Mouse (Mus musculus) splenic B cell, adult 2 months (primary cell): ENCODE results near the gene Npnt.

Experiments
- DNase-seq: peaks from one replicate; pipeline ENCODE4 v3.0.0-alpha.2; 2011; ENCODE audit warnings: low read depth, low spot score
- H3K27me3 ChIP-seq: 2 replicates; pipeline ENCODE4 v1.6.1; 2012; ENCODE audit warnings: mild to moderate bottlenecking, low read length, moderate library complexity, mixed read lengths; ENCODE audit not compliant: control insufficient read depth, poor library complexity, insufficient read depth, severe bottlenecking
- H3K36me3 ChIP-seq: 2 replicates; pipeline ENCODE4 v1.6.1; 2012; ENCODE audit warnings: mild to moderate bottlenecking, low read length, moderate library complexity, mixed read lengths; ENCODE audit not compliant: control insufficient read depth, poor library complexity, insufficient read depth, severe bottlenecking

Npnt gene

DNA sequence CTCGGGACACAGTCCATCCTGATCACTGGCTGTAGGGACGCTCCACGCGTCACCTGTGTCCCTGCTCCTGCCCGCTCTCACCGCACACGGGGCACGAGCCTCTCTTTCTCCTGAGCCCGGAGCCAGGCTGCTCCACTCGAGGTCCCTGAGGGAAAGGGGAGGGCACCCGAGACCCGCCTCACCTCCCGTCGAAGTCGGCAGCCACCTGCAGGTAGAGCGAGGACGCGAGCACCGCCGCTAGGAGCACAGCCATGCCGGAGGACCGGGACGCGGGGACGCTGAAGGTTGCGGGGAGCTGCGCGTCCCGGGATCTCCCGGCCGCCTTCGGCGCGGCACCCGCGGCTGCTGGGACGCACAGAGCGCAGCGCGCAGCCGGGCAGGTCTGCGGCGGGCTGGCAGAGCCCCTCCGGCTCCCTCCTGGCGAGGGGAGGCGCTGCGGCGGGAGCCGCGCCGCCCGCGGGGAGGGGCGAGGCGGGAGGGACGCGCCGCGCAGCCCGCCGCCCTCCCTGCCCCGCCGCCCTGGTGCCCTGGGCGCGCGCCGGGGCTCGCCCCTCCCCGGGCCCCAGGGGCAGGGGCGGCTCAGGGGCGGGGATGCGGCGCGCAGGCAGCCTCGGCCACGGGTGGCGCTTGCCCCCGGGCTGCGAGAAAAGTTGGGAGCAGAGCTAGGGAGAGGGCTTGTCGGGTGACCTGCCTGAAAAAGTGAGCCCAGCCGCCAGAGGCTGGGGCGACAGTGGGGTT is at the start of gene Npnt:
TSS of gene Npnt (minus strand) at position 501 of the 738 bp plus-strand sequence.
- Histone ChIP-seq H3K36me3 (no peaks in the 10 kb centered on the region), H3K27me3 (no peaks in the 10 kb centered on the region; the same call in 1 of the 2 replicates)
- no peak for DNase-seq

- Histone ChIP-seq H3K36me3 (no peaks in the 10 kb centered on the region), H3K27me3 (no peaks in the 10 kb centered on the region)
- DNase-seq = no peak
These were observed 46.2 kb upstream of the Npnt start for GRCm38 (mm10) chr3:132996299-132996698.

- Histone ChIP-seq H3K36me3 (no peaks in the 10 kb centered on the region), H3K27me3 (no peaks in the 10 kb centered on the region)
- DNase-seq = no peak
These were observed 45.8 kb upstream of the Npnt start for GRCm38 (mm10) chr3:132995904-132996267.

DNA sequence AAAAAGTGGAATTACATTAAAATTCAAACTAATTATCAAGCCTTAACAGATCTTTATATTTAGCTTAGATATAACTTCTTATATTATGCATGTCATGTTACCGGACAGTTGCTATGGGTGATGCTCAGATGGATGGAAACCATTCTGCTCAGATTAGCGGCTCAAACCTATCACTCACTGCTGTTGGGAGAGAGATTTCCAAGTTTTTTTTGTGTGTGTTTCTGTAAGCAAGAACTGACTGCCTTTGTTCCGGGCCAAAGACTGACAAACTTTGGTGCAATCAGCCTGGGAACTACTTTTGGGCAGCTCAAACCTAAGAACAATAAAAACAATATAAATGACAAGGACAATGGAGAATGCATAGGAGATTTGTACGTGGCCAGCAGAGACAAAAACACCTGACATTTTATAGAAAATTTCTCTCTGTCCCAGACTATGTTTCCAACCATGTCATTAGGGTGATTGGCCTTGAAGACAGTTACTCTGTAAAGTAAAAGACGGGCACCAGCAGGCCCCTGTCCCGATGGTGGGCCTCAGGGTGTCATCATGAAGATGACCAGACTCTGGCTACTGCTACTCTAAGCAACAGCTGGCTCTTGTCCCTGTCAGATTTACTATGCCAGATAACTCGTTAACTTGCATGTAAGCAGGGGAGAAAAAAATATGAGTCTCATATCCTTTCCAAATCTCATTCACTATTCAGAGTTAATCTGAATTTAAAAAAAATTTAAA is 45.2 kb upstream of the Npnt start:
- no peaks in the 10 kb centered on the region for H3K27me3 ChIP-seq
- DNase-seq = no peak
- H3K36me3 ChIP-seq = no peaks in the 10 kb centered on the region

DNA sequence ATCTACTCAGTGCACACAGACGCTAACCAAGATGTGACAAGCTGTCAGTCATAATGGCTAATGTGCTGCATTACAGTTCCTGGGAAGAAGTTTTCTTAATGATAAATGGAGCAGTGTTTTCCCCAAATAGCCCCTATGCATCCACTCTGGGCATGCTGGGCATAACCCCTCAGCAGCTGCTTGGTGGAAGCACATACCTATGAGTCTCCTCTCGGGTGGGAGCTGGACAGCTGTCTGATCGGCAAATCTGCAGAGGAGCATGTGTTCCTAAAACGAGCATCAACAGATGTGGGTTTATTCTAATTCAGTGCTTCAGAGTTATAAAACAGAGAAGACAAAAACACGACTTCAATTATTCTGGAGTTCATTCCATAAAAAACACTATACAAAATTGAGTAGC is 36.1 kb upstream of the Npnt start:
- no peak for DNase-seq
- Histone ChIP-seq H3K27me3 (no peaks in the 10 kb centered on the region), H3K36me3 (peaks cover 2% of the 10 kb centered on the region; the same call in 1 of the 2 replicates)

DNA sequence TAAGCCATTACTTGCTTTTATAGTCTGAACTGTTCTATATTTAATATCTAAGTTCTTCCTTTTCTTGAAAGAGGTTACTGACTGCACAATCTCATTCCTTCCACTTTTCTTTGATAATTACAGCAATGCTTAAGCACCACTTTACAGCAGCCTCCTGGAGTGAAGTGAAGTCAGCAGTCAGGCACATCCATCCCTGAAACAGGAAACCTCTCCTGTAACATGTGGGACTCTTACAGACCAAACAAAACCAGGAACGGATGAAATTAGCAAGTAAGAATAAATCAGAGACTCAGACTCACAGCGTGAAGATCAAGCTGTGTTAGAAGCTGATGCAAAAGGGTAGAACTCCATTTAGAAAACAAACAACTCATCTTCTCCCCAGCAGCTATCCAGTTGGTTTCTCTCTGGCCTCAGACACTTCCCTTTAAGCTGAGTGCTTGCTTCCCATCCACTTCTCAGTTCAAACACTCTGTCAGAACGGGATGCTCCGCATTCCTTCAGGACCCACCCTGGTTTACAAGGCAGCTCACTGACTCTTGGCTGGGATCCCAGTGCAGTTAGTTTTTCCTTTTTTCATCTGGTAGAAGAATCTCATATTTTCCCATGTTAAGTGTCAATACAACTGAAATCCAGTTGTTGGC is 33.9 kb upstream of the Npnt start:
- H3K27me3 ChIP-seq = no peaks in the 10 kb centered on the region
- DNase-seq = no peak
- H3K36me3 ChIP-seq = peaks cover 2% of the 10 kb centered on the region; the same call in 1 of the 2 replicates

DNA sequence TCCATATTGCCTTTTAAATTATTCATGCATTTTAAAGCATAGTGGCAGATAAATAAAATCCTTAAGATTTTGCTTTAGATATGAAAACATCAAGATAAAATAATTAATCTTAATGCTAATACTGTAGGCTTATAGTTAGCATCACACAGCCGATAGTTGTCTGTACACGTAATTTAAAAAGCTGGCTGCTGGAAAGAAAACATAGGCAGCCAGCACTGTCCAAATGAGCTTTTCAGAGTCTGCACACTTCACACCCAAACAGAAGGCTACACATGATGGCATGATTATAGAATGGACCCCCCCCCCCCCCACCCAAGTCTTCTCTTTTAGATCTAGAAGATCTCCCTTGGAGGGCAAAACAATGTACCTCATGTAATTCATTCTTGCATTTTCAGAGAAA is 31.9 kb upstream of the Npnt start:
- no peak for DNase-seq
- no peaks in the 10 kb centered on the region for H3K27me3 ChIP-seq

GRCm38 (mm10) chr3:132979781-132980461 is 29.8 kb upstream of the Npnt start:
- no peak for DNase-seq
- H3K36me3 ChIP-seq = peaks cover 2% of the 10 kb centered on the region; the same call in 1 of the 2 replicates
- no peaks in the 10 kb centered on the region for H3K27me3 ChIP-seq

More for the DNA sequence above, 31.9 kb upstream of the Npnt start:
- peaks cover 2% of the 10 kb centered on the region; the same call in 1 of the 2 replicates for H3K36me3 ChIP-seq

DNA sequence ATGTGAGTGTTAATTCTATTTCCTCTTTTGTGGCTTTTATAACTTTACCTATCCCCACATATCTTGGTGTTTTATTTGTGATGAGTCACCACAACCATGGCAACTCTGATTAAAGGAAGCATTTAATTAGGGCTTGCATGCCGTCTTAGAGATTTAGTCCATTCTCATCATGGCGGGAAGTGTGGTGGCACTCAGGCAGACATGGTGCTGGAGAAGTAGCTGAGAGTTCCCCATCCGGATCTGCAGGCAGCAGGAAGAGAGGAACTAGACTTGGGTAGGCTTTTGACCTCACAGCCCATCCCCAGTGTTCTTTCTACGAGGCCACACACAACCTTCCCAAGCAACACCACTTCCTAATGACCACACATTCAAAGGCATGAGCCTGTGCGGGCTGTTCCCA is 16.2 kb upstream of the Npnt start:
- no peaks in the 10 kb centered on the region for H3K27me3 ChIP-seq
- no peak for DNase-seq
- H3K36me3 ChIP-seq = no peaks in the 10 kb centered on the region

DNA sequence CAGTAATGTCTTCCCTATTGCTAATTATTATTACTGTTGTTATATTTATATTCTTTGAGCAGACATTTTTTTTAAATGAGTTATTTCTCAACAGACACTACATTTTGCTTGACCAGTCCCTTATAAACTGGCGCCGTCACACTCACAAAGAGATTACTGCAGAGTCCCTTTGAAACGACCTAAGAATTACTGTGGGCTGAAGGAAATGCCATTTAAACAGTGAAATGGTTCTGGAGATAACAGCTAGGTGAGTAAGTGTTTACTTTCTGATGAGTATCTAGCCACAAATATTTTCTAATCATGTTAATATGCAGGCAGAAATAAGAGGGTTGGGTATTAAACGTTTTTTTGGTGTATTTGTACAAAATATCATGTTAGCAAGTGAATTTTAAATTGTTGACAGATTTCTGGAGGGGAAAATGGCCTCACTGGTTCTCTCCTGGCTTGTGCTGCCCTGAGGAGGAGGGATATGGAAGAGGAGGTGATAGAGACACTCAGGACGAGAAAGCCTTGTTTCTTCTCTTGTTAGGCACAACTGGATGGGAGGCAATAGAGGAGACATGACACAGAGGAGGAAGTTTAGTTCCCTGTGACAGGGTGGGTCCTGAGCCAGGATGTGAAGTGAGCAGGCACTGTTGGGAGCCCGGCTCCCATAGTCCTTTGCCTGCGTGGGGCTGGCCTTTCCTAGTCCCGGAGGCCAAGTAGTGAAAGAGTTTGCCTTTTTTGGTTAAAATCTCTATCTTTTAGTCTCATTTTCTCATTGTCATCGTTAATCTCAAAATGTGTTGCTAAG is 14.8 kb upstream of the Npnt start:
- Histone ChIP-seq H3K36me3 (no peaks in the 10 kb centered on the region), H3K27me3 (no peaks in the 10 kb centered on the region)
- DNase-seq = no peak

- no peaks in the 10 kb centered on the region for H3K36me3 ChIP-seq
- DNase-seq = no peak
- peaks cover 2% of the 10 kb centered on the region; the same call in 1 of the 2 replicates for H3K27me3 ChIP-seq
These were observed 12.7 kb upstream of the Npnt start for GRCm38 (mm10) chr3:132962631-132963361.

- no peaks in the 10 kb centered on the region; the same call in 1 of the 2 replicates for H3K27me3 ChIP-seq
- H3K36me3 ChIP-seq = no peaks in the 10 kb centered on the region
- no peak for DNase-seq
These were observed 414 bp upstream of the Npnt start for GRCm38 (mm10) chr3:132950529-132950880.

GRCm38 (mm10) chr3:132949380-132949790 is 706 bp downstream of the Npnt start:
- H3K36me3 ChIP-seq = no peaks in the 10 kb centered on the region
- no peak for DNase-seq
- no peaks in the 10 kb centered on the region; the same call in 1 of the 2 replicates for H3K27me3 ChIP-seq
